Mouse (Mus musculus): ENCODE measurements at regions not wholly inside any gene's neighbourhood (a gene's known extent, or its start where the extent isn't known, plus 50 kb on each side); places are given as distances from the start of the nearest gene placed in this dataset.
"Not testable (repeated sequence)": the region's sequence is repeated elsewhere in the genome, so short reads cannot be mapped to it uniquely, and the experiment has no call there.

DNA sequence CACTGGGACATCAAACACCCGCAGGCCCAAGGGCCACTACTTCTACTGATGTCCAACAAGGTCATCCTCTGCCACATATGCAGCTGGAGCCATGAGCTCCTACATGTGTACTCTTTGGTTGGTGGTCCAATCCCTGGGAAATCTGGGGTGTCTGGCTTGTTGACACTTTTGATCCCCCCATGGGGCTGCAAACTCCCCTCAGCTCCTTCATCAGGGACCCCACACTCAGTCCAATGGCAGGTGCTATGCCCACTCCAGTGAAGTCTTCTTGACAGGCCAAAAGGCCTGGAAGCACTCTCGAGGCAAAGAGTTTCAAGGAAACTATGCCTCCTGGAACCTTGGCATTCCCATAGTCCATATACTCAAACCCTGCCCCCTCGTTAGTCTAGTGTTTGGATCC, 570.8 kb upstream of the Smc2 start:
- ATAC-seq (ENCODE audit: low FRiP score, low read depth) = no peak
- Histone ChIP-seq H3K9ac (no peak overlapping the region), H3K4me3 (no peak overlapping the region), H3K27me3 (no peaks in the 10 kb centered on the region), H3K9me3 (no peaks in the 10 kb centered on the region), H3K27ac (replicated peaks) (no peak overlapping the region), H3K36me3 (no peaks in the 10 kb centered on the region), H3K4me2 (no peak overlapping the region), H3K4me1 (replicated peaks) (no peaks in the 10 kb centered on the region)
- 84% methylated on average over 3 of the region's 3 CpGs for WGBS

GRCm38 (mm10) chr4:51868716-51869115, 570.3 kb upstream of the Smc2 start:
- ATAC-seq (ENCODE audit: low FRiP score, low read depth); H3K36me3 ChIP-seq; H3K27ac ChIP-seq (replicated peaks); H3K4me2 ChIP-seq; H3K4me1 ChIP-seq (replicated peaks); H3K27me3 ChIP-seq; H3K9me3 ChIP-seq; H3K4me3 ChIP-seq; H3K9ac ChIP-seq: not testable (repeated sequence)

- no peak for ATAC-seq (ENCODE audit: low FRiP score, low read depth)
- Histone ChIP-seq H3K27ac (replicated peaks) (no peak overlapping the region), H3K4me1 (replicated peaks) (no peaks in the 10 kb centered on the region), H3K4me3 (no peak overlapping the region), H3K36me3 (no peaks in the 10 kb centered on the region), H3K4me2 (no peak overlapping the region), H3K27me3 (no peaks in the 10 kb centered on the region), H3K9me3 (no peaks in the 10 kb centered on the region), H3K9ac (no peak overlapping the region)
- WGBS = 77% methylated on average over 4 of the region's 4 CpGs
Observed at GRCm38 (mm10) chr4:51885460-51885859, 553.6 kb upstream of the Smc2 start.

GRCm38 (mm10) chr4:51889280-51889679, 549.8 kb upstream of the Smc2 start:
- Histone ChIP-seq H3K4me2 (no peak overlapping the region), H3K36me3 (no peaks in the 10 kb centered on the region), H3K27me3 (no peaks in the 10 kb centered on the region), H3K4me3 (no peak overlapping the region), H3K9ac (no peak overlapping the region), H3K9me3 (no peaks in the 10 kb centered on the region), H3K27ac (replicated peaks) (no peak overlapping the region), H3K4me1 (replicated peaks) (no peaks in the 10 kb centered on the region)
- no peak for ATAC-seq (ENCODE audit: low FRiP score, low read depth)
- 65% methylated on average over 2 of the region's 2 CpGs for WGBS

DNA sequence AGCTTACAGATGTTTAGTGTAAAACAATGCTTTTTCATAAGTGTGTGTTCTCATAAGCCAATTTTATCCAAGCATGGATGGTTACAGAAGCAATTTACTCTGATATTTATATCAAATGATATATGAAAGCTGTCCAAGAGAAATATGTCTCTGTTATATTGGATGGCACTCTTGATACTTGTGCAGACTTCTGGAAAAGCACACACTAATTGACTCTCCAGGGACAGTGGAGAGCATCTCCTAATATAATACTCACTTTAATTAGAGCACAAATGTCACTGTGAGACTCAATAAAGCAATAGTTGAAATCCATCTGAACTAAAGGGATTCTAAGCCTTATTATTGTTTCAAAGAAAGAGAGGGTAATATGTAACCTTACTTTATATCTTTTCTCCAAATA, 510.8 kb upstream of the Smc2 start:
- no peaks in the 10 kb centered on the region for H3K9me3 ChIP-seq
- no peak overlapping the region for H3K9ac ChIP-seq
- no peaks in the 10 kb centered on the region for H3K27me3 ChIP-seq
- H3K36me3 ChIP-seq = no peaks in the 10 kb centered on the region
- H3K27ac ChIP-seq (replicated peaks) = no peak overlapping the region
- ATAC-seq (ENCODE audit: low FRiP score, low read depth) = no peak
- no peaks in the 10 kb centered on the region for H3K4me1 ChIP-seq (replicated peaks)
- no peak overlapping the region for H3K4me3 ChIP-seq
- no peak overlapping the region for H3K4me2 ChIP-seq

DNA sequence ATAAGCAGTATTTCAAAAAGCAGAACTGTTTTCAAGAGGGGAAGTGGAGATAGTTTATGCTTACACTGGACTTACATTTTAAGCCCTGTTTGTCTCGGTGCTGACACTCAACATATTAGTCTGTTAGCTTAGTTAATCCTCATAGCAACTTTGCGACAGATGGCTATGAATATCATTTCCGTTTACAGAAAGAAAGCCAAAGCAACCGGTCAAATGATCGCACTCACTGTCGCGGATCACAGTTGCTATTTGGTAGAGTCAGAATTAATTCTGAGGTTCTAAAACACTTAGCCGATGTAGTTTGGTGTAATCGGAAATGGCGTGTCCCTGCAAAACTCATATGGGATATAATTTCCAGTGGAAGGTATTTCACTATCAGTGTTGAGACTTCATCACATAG, 469.3 kb upstream of the Smc2 start:
- Histone ChIP-seq H3K4me3 (no peak overlapping the region), H3K36me3 (no peaks in the 10 kb centered on the region), H3K9me3 (no peaks in the 10 kb centered on the region), H3K27ac (replicated peaks) (no peak overlapping the region), H3K27me3 (no peaks in the 10 kb centered on the region), H3K9ac (no peak overlapping the region), H3K4me2 (no peak overlapping the region), H3K4me1 (replicated peaks) (no peaks in the 10 kb centered on the region)
- ATAC-seq (ENCODE audit: low FRiP score, low read depth) = no peak
- 84% methylated on average over 10 of the region's 10 CpGs for WGBS

DNA sequence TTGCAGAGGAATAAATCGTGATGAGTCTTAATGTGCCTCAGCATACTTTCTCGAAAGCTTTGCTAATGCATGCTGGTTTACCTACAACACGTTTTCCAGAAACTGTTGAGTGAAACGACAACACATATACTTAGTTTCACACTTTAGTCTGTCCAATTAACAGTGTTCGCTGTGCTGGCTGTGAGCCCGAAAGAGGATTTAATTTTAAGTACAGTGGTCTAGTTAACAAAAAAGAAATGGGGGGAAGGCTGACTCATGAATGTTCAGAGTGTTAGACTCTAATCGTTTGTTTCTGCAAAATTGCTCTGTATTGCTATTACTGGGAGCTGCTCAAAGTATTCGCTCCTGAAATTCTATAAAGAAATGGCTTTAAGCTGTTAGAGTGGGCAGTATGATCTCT, 460.1 kb upstream of the Smc2 start:
- no peaks in the 10 kb centered on the region for H3K4me1 ChIP-seq (replicated peaks)
- 84% methylated on average over 8 of the region's 8 CpGs for WGBS
- no peaks in the 10 kb centered on the region for H3K9me3 ChIP-seq
- H3K36me3 ChIP-seq = no peaks in the 10 kb centered on the region
- no peak overlapping the region for H3K9ac ChIP-seq
- H3K4me3 ChIP-seq = no peak overlapping the region
- H3K27ac ChIP-seq (replicated peaks) = no peak overlapping the region
- no peak overlapping the region for H3K4me2 ChIP-seq
- H3K27me3 ChIP-seq = no peaks in the 10 kb centered on the region
- no peak for ATAC-seq (ENCODE audit: low FRiP score, low read depth)

DNA sequence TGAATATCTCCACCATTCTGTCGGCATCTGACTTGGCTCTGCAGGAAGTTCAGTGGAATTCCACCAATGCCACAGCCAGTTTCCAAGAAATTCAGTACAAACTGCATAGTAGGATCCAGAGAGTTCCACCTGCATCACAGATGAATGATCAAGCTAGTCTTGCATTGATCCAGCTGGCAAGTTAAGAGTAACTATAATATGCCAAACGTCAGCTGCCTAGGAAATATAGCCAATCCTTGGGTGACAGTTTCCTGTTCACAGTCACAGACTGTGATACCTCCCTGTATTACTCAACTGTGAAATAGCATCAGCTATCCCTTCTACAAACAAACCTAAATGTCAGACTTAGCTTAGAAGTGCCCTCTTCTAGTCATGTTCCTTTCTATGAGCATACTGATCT, 446.6 kb upstream of the Smc2 start:
- WGBS = 86% methylated on average over 2 of the region's 2 CpGs
- H3K4me2 ChIP-seq = no peak overlapping the region
- H3K36me3 ChIP-seq = no peaks in the 10 kb centered on the region

DNA sequence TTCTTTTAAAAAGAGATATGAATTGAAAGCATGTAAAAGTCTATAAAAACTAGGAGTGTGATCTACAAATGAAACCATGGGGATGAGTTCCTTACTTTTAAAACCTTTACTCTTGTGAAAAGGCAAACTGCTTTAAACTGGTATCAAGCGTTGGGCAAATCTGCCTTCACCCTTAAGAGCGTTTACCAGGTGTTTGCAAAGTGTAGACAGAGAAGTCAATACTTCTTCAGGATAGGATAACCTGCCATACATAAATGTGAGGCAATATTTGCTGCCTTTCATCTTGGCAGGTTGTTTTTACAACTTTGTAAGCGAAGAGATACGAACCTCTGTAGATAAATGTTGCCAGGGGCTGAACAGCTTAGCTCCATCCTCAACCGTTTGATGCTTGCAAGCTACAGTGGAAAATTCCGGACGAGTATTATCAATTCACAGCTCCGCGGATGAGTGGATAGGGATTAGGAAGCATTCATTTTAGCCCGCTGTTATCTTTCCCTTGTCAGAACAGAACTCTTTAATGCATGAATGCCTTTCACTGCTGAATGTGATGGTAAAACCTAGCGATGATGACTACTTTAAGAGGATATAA, 402.2 kb upstream of the Smc2 start:
- 78% methylated on average over 11 of the region's 11 CpGs for WGBS
- no peak for ATAC-seq (ENCODE audit: low FRiP score, low read depth)
- Histone ChIP-seq H3K27ac (replicated peaks) (no peak overlapping the region), H3K36me3 (no peaks in the 10 kb centered on the region), H3K9ac (no peak overlapping the region), H3K4me1 (replicated peaks) (no peaks in the 10 kb centered on the region), H3K4me2 (no peak overlapping the region), H3K4me3 (no peak overlapping the region), H3K9me3 (no peaks in the 10 kb centered on the region), H3K27me3 (no peaks in the 10 kb centered on the region)

More for the DNA sequence above, 446.6 kb upstream of the Smc2 start:
- Histone ChIP-seq H3K4me1 (replicated peaks) (no peaks in the 10 kb centered on the region), H3K27me3 (no peaks in the 10 kb centered on the region), H3K4me3 (no peak overlapping the region), H3K9me3 (no peaks in the 10 kb centered on the region), H3K27ac (replicated peaks) (no peak overlapping the region), H3K9ac (no peak overlapping the region)
- no peak for ATAC-seq (ENCODE audit: low FRiP score, low read depth)

GRCm38 (mm10) chr4:52043404-52043803, 395.6 kb upstream of the Smc2 start:
- Histone ChIP-seq H3K4me1 (replicated peaks) (no peaks in the 10 kb centered on the region), H3K9me3 (no peaks in the 10 kb centered on the region; the same call in 1 of the 2 replicates), H3K9ac (no peak overlapping the region), H3K36me3 (no peaks in the 10 kb centered on the region), H3K4me3 (no peak overlapping the region), H3K4me2 (no peak overlapping the region), H3K27ac (replicated peaks) (no peak overlapping the region), H3K27me3 (no peaks in the 10 kb centered on the region)
- WGBS = 93% methylated on average over 1 of the region's 1 CpGs
- ATAC-seq (ENCODE audit: low FRiP score, low read depth) = no peak

DNA sequence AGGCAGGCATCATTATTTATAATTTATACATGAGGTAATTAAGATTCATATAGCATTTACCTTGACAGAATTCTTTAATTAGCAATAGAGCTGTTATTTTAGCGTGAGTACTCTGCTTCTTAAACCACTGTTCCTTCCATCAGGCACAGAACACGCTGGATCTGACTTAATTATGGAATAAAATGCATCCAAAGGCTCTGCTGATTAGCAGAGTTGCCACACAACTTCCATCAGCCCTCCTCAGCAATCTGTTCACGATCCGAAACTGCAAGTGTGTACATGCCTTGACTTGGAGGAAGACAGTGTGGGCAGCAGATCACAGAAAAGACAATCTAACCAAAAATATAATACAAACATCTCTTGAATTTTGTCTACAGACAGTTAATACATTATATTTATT, 388.1 kb upstream of the Smc2 start:
- no peaks in the 10 kb centered on the region for H3K4me1 ChIP-seq (replicated peaks)
- H3K36me3 ChIP-seq = no peaks in the 10 kb centered on the region
- H3K4me2 ChIP-seq = no peak overlapping the region
- H3K4me3 ChIP-seq = no peak overlapping the region
- ATAC-seq (ENCODE audit: low FRiP score, low read depth) = no peak
- H3K9ac ChIP-seq = no peak overlapping the region
- WGBS = 65% methylated on average over 4 of the region's 4 CpGs
- no peaks in the 10 kb centered on the region for H3K27me3 ChIP-seq
- no peak overlapping the region for H3K27ac ChIP-seq (replicated peaks)
- H3K9me3 ChIP-seq = no peaks in the 10 kb centered on the region; the same call in 1 of the 2 replicates

DNA sequence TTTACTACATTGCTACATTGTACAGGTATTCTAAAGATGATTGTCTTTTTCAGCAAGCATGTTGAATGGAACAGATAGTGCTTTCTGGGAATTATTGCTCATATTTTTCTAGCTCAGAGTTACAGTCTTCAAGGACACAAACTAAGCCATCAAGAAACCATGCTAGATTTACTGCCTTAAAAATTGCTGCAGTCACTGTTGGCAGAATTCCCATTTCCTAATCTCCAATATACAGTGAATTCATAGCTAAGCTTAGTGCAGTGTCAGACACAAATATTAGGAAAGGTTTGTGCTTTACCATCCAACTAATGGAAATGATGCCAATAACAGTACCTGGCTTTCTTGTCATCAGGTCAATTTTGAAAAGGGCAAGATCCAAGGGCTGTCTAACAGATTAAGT, 383.0 kb upstream of the Smc2 start:
- no peak for ATAC-seq (ENCODE audit: low FRiP score, low read depth)

DNA sequence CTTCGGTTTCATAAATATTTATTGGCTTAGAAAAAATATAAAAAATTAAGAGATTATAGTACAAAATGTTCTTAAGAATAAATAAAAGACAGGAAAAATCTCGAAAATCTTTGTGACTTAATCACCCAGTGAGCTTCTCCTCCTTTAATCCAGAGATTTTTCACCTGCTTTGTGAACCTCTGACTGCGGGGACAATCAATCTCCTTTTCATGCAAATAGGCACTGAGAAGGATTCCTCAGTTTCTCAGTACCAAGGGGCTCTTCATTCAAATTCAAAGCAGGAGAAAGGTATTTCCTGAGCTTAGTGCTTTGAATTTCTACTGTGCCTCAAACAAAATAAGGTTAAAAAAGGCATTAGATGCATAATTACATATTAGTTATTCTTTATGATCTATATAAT, 379.0 kb upstream of the Smc2 start:
- no peaks in the 10 kb centered on the region for H3K36me3 ChIP-seq
- H3K9ac ChIP-seq = no peak overlapping the region
- no peak overlapping the region for H3K4me2 ChIP-seq
- H3K27ac ChIP-seq (replicated peaks) = no peak overlapping the region
- no peaks in the 10 kb centered on the region for H3K27me3 ChIP-seq
- ATAC-seq (ENCODE audit: low FRiP score, low read depth) = no peak
- H3K4me3 ChIP-seq = no peak overlapping the region
- no peaks in the 10 kb centered on the region for H3K4me1 ChIP-seq (replicated peaks)
- H3K9me3 ChIP-seq = no peaks in the 10 kb centered on the region
- WGBS = 71% methylated on average over 3 of the region's 3 CpGs

More for the DNA sequence above, 383.0 kb upstream of the Smc2 start:
- Histone ChIP-seq H3K27ac (replicated peaks) (no peak overlapping the region), H3K9ac (no peak overlapping the region), H3K36me3 (no peaks in the 10 kb centered on the region), H3K4me2 (no peak overlapping the region), H3K4me3 (no peak overlapping the region), H3K9me3 (no peaks in the 10 kb centered on the region), H3K27me3 (no peaks in the 10 kb centered on the region), H3K4me1 (replicated peaks) (no peaks in the 10 kb centered on the region)
